Mouse (Mus musculus): ENCODE measurements around the gene Kcna5.

- TF ChIP-seq CTCF (IDR thresholded peaks at IDR 0.05; ENCODE audit: insufficient read depth, low read length) (no peak), POLR2A (IDR thresholded peaks at IDR 0.05; ENCODE audit: borderline replicate concordance, extremely low read depth, low read depth, low read length) (no peak)
Observed at GRCm38 (mm10) chr6:126530019-126530418, 5.2 kb downstream of the Kcna5 start.

Measured in lung, adult 2 months (tissue).